8 mouse cellular contexts compared by ENCODE assay signal in genomic region chr10:70296531-70297366, GRCm38 (mm10). TPM values are rescaled to one million over a fixed set of nuclear protein-coding genes. Genes with fewer than 3 reads are reported as not detected.
DNase-seq lines count a peak whose midpoint lies in the region; ATAC-seq and TF ChIP-seq lines count a peak whose summit lies in the region.

No protein-coding gene starts in this region.

- intact Hi-C loops in left cerebral cortex, adult 2 months (cut with DNase I) = loop anchor here (2.0 to 5.0 kb wide), 6 partner anchors 100 to 639 kb away; partner anchors contain the start of gene Ccdc6

- peak; percentile 93 for DNase-seq in ZHBTc4 (ENCODE audit: low read depth, low spot score)
- peak; percentile 57 for DNase-seq in gastrocnemius, postnatal 10 days
- DNase-seq in hindlimb bud, embryonic 11.5 days (ENCODE audit: extremely low spot score, low read depth, low spot score) = peak; percentile 92
- peak; percentile 75 for DNase-seq in left cerebral cortex, adult 2 months (ENCODE audit: extremely low spot score in 1 of 2, low spot score in 2 of 2)
- DNase-seq in right cerebral cortex, adult 18-20 months = peak; percentile 77
- peak; percentile 71 for DNase-seq in urinary bladder, postnatal 25 days (ENCODE audit: low spot score)

- ATAC-seq in common myeloid progenitor, adult 5-6 weeks (replicated peaks; ENCODE audit: low read depth, poor library complexity, severe bottlenecking) = peak; percentile 92
- ATAC-seq in megakaryocyte, adult 5-6 weeks (ENCODE audit: poor library complexity, severe bottlenecking) = peak; percentile 89

- no peak overlapping the region for H3K27ac ChIP-seq in left cerebral cortex, adult 2 months

- TF ChIP-seq CTCF in left cerebral cortex, adult 2 months (IDR thresholded peaks at IDR 0.05) = peak; percentile 91

- no peak overlapping the region for H3K4me3 ChIP-seq in left cerebral cortex, adult 2 months

RNA-seq across cellular contexts. Expression of gene Slc16a9, which starts 51.8 kb away (rescaled TPM):
- 0.91 and 3.1 TPM in 2 replicates for total RNA-seq in common myeloid progenitor, adult 5-6 weeks (2017)
- 1 to 10 TPM; 4.9 to 5.4 TPM for total RNA-seq in gastrocnemius, postnatal 10 days (2021)
- 1 to 10 TPM; 1.2 to 2.7 TPM for total RNA-seq in left cerebral cortex, adult 2 months (2021)
- total RNA-seq in megakaryocyte, adult 5-6 weeks (2015) = 0.11 TPM in 1 of 2 replicates, not detected in the other
- 0.12 and 0.26 TPM in 2 replicates for total RNA-seq in megakaryocyte, adult 5-6 weeks (2017)
